Mouse (Mus musculus) CD4-positive, CD25-positive, alpha-beta regulatory T cell, adult 4 months (primary cell): Measurements from ENCODE around the gene Ccdc12. TPM values are rescaled to one million over a fixed set of nuclear protein-coding genes. Genes with fewer than 3 reads are reported as not detected.

ENCODE experiments used
- ATAC-seq: one replicate; pipeline ENCODE4 v1.8.0; 2017
- polyA plus RNA-seq, 2 experiments: library from polyadenylated mRNA; unstranded; fragments of 100-300 nt; shearing (Covaris generic); gene quantifications; one replicate each; pipeline ENCODE4 v1.2.1; 2017

Ccdc12 gene
- polyA plus RNA-seq, 2 experiments from 2014 or later = 225 to 243 TPM

GRCm38 (mm10) chr9:110711532-110711931, 55.2 kb downstream of the Ccdc12 start:
- ATAC-seq = no peak

DNA sequence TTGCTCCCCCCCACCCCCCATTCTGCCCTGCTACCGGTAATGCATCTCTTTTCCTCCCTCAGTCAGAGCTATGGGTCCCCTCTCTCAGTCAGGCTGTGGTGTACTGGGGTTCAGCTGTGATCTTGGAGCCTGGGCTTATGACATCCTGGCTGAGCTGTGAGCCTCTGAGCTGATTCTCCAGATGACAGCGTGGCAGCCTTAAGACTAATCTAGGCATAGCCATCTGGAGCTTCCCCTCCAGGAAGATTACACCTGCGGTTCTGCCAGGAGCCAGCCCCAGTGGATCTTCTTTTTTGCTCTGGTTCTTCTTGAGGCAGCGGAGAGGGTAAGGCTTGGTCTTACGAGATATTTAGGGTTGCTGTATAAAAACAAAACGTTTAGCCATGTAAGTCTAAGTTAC, 55.7 kb downstream of the Ccdc12 start:
- no peak for ATAC-seq

DNA sequence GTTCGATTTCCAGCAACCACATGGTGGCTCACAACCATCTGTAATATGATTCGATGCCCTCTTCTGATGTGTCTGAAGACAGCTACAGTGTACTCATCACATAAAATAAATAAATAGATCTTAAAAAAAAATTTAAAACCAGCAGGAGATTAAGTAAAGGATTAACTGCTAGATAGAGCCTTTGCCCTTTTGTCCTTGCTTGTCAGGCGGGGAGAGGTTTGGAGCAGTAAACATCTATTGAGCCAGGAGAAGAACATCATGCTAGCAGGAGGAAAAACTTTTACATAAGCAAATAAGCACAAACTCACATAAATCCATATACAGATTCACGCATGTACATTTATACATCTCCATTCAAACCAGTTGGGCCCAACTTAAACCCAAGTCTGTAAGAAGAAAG, 56.2 kb downstream of the Ccdc12 start:
- no peak for ATAC-seq

DNA sequence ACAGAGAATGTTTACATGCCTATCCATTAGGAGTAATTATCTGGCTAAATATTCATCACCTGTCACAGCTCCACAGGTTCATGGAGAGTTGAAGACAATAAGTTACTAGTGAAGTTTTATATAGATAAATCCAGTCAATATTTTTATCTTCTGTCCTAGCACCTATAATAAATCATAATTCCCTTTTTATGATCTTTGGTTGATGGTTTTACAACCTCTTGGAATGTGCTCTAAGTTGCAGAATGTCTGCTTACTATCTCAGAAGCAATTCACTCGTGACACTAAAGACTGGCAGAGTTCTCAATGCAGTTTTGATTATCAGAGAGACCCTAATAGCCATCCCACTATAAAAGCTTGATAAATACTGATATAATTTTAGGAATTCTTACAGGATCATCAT, 57.1 kb downstream of the Ccdc12 start:
- no peak for ATAC-seq

- ATAC-seq = no peak
These were observed 59.1 kb downstream of the Ccdc12 start for GRCm38 (mm10) chr9:110715426-110715825.

- peak; percentile 32 for ATAC-seq
These were observed 60.5 kb downstream of the Ccdc12 start for GRCm38 (mm10) chr9:110716775-110717174.

DNA sequence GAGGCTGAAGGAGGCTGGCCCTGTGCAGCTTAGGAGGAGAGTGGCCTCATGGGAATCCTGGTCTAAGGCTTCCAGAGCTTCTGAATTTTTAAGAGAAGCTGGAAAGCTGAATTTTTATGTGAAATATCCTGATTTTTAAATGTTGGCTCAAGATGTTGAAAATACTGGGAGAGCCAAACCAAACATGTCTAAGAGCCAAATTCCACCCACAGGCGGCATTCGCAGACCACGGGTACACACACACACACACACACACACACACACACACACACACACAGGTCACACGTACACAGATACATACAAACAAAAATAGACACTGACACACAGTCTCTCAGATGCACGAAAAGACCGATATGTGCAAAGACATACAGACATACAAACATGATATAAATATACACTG, 61.8 kb downstream of the Ccdc12 start:
- no peak for ATAC-seq

GRCm38 (mm10) chr9:110718810-110719209, 62.5 kb downstream of the Ccdc12 start:
- ATAC-seq = no peak

DNA sequence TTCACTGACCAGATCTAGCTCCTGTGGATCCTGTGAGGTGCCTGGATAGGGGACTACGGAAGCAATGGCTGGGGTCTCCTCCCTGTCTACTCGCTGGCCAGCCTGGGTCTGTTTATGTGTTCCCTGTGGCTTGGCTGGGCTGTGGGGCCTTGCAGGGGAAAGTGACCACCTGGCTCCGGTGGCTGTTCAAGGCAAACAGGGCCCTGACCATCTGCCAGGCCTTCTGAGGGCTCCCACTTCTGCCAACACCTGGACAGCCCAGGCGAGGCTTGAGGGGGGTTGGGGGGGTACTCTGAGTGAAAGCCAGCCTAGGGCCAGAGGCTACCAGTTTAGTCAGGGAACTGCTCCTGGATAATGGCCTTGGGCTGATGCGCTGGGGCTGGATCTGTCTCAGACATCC, 63.7 kb downstream of the Ccdc12 start:
- no peak for ATAC-seq

GRCm38 (mm10) chr9:110722060-110722459, 65.8 kb downstream of the Ccdc12 start:
- no peak for ATAC-seq

GRCm38 (mm10) chr9:110725721-110726135, 69.4 kb downstream of the Ccdc12 start:
- no peak for ATAC-seq

DNA sequence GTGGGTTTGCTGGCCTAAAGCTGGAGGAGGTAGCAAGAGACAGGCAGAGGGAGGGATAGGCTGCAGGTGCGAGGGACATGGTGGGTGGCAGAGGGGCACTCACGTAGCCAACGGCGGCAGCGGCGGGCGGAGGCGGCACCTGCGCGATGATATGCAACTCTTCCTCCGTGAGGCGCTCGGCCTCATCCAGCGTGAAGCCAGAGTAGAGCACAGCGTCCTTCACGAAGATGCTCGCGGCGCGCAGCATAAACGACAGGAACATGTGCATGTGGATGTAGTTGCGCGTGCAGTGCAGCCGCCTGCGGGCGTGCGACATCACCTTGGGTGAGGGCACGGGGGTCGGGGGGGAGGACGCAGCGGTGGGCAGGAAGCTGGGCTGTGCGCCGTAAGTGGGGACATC, 70.6 kb downstream of the Ccdc12 start:
- no peak for ATAC-seq

- ATAC-seq = no peak
These were observed 73.5 kb downstream of the Ccdc12 start for GRCm38 (mm10) chr9:110729841-110730240.

- no peak for ATAC-seq
These were observed 75.6 kb downstream of the Ccdc12 start for GRCm38 (mm10) chr9:110731859-110732258.

DNA sequence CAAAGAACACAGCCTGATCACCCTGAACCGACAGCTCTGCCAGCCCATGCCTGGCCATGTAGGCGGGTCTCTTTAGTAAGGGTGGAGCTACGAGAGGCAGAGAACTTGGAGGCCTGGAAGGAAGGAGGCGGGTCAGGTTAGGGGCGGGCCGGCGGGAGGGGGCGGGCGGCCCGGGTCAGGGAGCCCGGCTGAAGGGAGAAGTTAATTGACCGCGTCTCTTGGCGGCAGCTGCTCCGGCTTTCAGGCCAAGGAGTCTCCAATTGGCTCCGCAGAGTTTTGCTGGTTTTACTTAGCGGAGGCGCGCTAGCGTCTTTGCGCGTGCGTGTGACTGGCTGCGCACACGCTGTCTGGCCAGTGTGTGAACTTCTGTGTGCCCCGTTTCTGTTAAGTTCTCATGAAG, 76.3 kb downstream of the Ccdc12 start:
- peak; percentile 88 for ATAC-seq

DNA sequence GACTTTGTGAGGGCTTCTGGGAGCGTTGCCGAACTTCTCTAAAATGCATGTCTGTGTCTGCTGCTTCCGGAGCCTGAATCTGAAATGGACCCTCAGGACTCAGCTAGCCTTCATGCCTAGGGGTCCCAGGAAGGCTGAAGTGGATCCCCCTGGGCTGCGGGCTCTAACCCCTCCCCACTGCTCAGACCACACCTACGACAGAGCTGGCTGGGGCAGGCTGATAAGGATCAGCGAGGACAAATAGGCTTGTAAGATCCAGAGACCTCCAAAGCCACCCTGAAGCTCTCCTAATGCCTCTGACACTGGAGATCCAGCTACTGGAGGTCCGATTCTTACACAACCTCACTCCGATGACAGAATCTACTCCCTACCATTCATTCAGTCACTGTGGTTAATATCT, 76.8 kb downstream of the Ccdc12 start:
- ATAC-seq = no peak

DNA sequence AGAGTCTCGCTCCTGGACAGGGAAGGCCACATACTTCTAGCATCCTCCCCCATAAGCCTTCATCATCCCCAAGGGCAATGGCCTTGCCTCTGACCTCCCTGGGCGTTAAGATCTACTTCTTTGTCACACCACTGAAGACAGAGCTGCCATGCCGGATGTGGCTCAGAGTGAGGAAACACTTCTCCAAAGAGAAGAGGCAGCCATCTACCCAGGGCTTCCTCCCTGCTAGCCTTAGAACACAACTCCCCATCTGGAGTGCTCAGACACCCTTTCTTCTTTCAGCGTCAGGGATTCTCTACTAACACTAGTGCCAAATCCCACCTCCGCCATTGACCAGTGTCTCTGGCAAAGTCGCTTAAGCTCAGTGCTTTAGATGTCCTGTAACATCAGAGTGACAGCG, 77.9 kb downstream of the Ccdc12 start:
- ATAC-seq = peak; percentile 41

GRCm38 (mm10) chr9:110736362-110736761, 80.1 kb downstream of the Ccdc12 start:
- no peak for ATAC-seq

- no peak for ATAC-seq
These were observed 81.8 kb downstream of the Ccdc12 start for GRCm38 (mm10) chr9:110738054-110738453.

DNA sequence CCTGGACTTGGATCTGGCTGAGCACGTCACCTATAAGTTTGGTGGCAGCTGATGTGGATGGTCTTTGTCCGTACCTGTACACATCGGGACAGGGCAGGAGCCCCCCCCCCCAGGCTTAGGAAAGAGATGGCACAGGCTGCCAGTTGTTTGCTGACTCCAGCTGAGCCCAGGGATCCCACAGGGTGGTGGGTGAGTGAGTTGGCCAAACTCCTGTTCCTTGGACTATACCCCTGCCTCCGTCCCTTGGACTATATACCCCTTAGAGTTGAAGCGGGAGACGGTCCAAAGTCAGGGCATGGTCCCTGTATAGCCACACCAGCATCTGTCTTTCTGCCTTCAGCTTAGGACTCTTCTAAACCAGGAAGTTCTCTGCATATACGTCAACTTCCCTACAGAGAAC, 83.7 kb downstream of the Ccdc12 start:
- ATAC-seq = no peak

DNA sequence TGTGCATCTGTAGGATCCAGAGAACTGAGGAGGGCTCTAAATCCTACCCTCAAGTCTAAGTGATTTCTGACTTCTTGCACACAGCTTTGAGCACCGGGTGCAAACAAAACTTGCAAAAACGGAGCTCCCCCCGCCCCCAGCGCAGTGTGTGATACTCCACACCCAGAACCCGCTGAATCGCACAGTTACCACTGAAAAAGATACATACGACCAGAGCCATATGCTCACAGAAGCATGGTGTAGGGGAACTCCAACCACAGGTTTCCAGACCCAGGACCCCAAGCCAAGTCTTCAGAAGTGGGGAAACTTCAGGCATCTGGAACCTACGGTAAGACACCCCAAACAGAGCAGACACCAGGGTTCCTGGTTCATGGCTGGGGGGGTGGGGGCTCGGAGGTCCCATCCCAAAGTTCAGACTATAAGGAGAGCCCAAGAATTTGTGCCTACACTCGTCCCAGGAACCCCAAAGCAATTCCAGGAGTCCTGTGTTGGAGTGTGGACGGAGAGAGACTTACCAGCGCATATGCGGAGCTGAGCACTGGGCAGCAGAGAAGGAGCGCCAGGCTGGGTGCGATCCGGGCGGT, 85.5 kb downstream of the Ccdc12 start, which contains the start of gene Myl3:
TSS of gene Myl3 (plus strand) at position 151 of the 584 bp plus-strand sequence.
- ATAC-seq = no peak

DNA sequence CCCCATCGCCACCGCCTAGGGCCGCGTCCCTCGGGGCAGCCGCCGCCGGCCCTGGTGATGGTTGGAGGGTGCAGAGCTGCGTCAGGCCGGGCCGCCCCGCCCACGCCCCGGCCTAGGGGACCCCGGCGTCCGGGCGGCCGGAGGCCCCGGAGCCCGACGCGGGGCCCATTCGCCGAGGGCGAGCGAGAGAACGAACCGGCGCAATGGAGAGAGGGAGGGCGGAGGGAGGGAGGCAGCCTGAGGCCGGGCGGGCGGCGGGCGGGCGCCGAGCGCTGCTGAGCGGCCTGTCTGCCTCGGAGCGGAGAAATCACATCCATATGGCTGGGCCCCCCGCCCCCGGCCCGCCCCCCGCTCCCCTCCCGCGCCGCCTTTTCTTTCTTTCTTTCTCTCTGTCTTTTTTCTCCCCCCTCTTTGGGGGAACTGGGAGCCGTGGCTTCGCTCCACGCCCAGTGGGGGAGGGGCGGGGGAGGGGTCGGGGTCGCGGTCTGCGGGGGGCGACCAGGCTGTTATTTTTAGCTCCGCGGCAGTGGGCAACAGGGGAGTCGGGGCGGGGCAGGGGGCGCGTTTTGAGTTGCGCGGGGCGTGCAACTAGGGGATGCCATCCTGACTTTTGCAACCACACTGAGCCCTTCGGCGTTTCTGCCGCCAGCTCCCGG, 86.1 kb downstream of the Ccdc12 start:
- no peak for ATAC-seq

GRCm38 (mm10) chr9:110742951-110743455, 86.7 kb downstream of the Ccdc12 start:
- no peak for ATAC-seq
